Mouse (Mus musculus): ENCODE results near the gene Slc25a15. TPM values are rescaled to one million over a fixed set of nuclear protein-coding genes. Genes with fewer than 3 reads are reported as not detected.

Gene Slc25a15
- 18.9 and 20.7 TPM in 2 replicates for polyA plus RNA-seq (2016; fragmentation: Nextera tagmentation; extraction: Ambion mirVana)

GRCm38 (mm10) chr8:22398142-22398951, at the start of gene Slc25a15:
Gene Slc25a15 (minus strand): TSS chr8:22398597.
- no peaks in the 10 kb centered on the region for H3K9me3 ChIP-seq (replicated peaks)
- no peaks in the 10 kb centered on the region for H3K27me3 ChIP-seq (ENCODE audit: low read depth, poor library complexity, severe bottlenecking)
- peak within 1 kb of the TSS; percentile 90 for H3K27ac ChIP-seq
- peaks cover 10% of the 10 kb centered on the region for H3K4me1 ChIP-seq
- peak; percentile 95 for DNase-seq (ENCODE audit: low spot score)
- H3K36me3 ChIP-seq: 0 out of 2 replicates have a peak, but pooled peaks cover 9% of the 10 kb centered on the region
- peak within 1 kb of the TSS; percentile 85 for H3K4me3 ChIP-seq
- under 1% methylated on average over 77 of the region's 77 CpGs for WGBS

- 27% methylated on average over 8 of the region's 8 CpGs for WGBS
Observed at GRCm38 (mm10) chr8:22411971-22412370, 13.6 kb upstream of the Slc25a15 start.

GRCm38 (mm10) chr8:22411282-22411702, 12.9 kb upstream of the Slc25a15 start, which contains the start of gene Mrps31:
Gene Mrps31 (plus strand): TSS chr8:22411361.
- peak; percentile 86 for DNase-seq (ENCODE audit: low spot score)
- peaks cover 15% of the 10 kb centered on the region for H3K36me3 ChIP-seq
- H3K27ac ChIP-seq: peak within 1 kb of the TSS; percentile 91
- H3K27me3 ChIP-seq (ENCODE audit: low read depth, poor library complexity, severe bottlenecking): no peaks in the 10 kb centered on the region; the same call in 1 of the 2 replicates
- peak within 1 kb of the TSS; percentile 85 for H3K4me3 ChIP-seq
- H3K9me3 ChIP-seq (replicated peaks): no peaks in the 10 kb centered on the region
- H3K4me1 ChIP-seq: peaks cover 10% of the 10 kb centered on the region
- under 1% methylated on average over 25 of the region's 25 CpGs for WGBS

More at GRCm38 (mm10) chr8:22411971-22412370, 13.6 kb upstream of the Slc25a15 start:
- H3K36me3 ChIP-seq: peaks cover 22% of the 10 kb centered on the region
- no peaks in the 10 kb centered on the region; the same call in 1 of the 2 replicates for H3K27me3 ChIP-seq (ENCODE audit: low read depth, poor library complexity, severe bottlenecking)
- peak overlapping the region; percentile 85 for H3K4me3 ChIP-seq
- DNase-seq (ENCODE audit: low spot score): no peak
- peaks cover 10% of the 10 kb centered on the region for H3K4me1 ChIP-seq
- H3K9me3 ChIP-seq (replicated peaks): no peaks in the 10 kb centered on the region
- peak overlapping the region; percentile 91 for H3K27ac ChIP-seq

- DNase-seq (ENCODE audit: low spot score): no peak
- 21% methylated on average over 16 of the region's 16 CpGs for WGBS
- no peaks in the 10 kb centered on the region for H3K9me3 ChIP-seq (replicated peaks)
- peak overlapping the region; percentile 91 for H3K27ac ChIP-seq
- H3K36me3 ChIP-seq: peaks cover 10% of the 10 kb centered on the region
- peaks cover 10% of the 10 kb centered on the region for H3K4me1 ChIP-seq
- H3K4me3 ChIP-seq: peak overlapping the region; percentile 85
- no peaks in the 10 kb centered on the region; the same call in 1 of the 2 replicates for H3K27me3 ChIP-seq (ENCODE audit: low read depth, poor library complexity, severe bottlenecking)
Observed at GRCm38 (mm10) chr8:22410688-22411281, 12.4 kb upstream of the Slc25a15 start.

- 79% methylated on average over 6 of the region's 6 CpGs for WGBS
- Histone ChIP-seq H3K9me3 (replicated peaks) (no peaks in the 10 kb centered on the region), H3K27ac (no peak overlapping the region), H3K36me3 (no peaks in the 10 kb centered on the region), H3K4me1 (peaks cover 4% of the 10 kb centered on the region; the same call in 1 of the 2 replicates), H3K4me3 (no peak overlapping the region), H3K27me3 (ENCODE audit: low read depth, poor library complexity, severe bottlenecking) (no peaks in the 10 kb centered on the region; the same call in 1 of the 2 replicates)
- no peak for DNase-seq (ENCODE audit: low spot score)
Observed at GRCm38 (mm10) chr8:22405733-22406132, 7.3 kb upstream of the Slc25a15 start.

- Histone ChIP-seq H3K27me3 (ENCODE audit: low read depth, poor library complexity, severe bottlenecking) (no peaks in the 10 kb centered on the region; the same call in 1 of the 2 replicates), H3K27ac (no peak overlapping the region), H3K4me3 (no peak overlapping the region), H3K9me3 (replicated peaks) (no peaks in the 10 kb centered on the region), H3K36me3 (no peaks in the 10 kb centered on the region), H3K4me1 (no peaks in the 10 kb centered on the region)
- WGBS: 94% methylated on average over 2 of the region's 2 CpGs
- DNase-seq (ENCODE audit: low spot score): no peak
Observed at GRCm38 (mm10) chr8:22403235-22403634, 4.8 kb upstream of the Slc25a15 start.

- no peaks in the 10 kb centered on the region for H3K36me3 ChIP-seq
- no peak overlapping the region for H3K4me3 ChIP-seq
- H3K9me3 ChIP-seq (replicated peaks): no peaks in the 10 kb centered on the region
- no peak for DNase-seq (ENCODE audit: low spot score)
- WGBS: 90% methylated on average over 4 of the region's 4 CpGs
- H3K4me1 ChIP-seq: peaks cover 10% of the 10 kb centered on the region
- no peak overlapping the region for H3K27ac ChIP-seq
- no peaks in the 10 kb centered on the region for H3K27me3 ChIP-seq (ENCODE audit: low read depth, poor library complexity, severe bottlenecking)
Observed at GRCm38 (mm10) chr8:22400593-22400992, 2.2 kb upstream of the Slc25a15 start.

- Histone ChIP-seq H3K27me3 (ENCODE audit: low read depth, poor library complexity, severe bottlenecking) (no peaks in the 10 kb centered on the region), H3K36me3 (0 out of 2 replicates have a peak, but pooled peaks cover 5% of the 10 kb centered on the region), H3K4me3 (peak overlapping the region; percentile 85), H3K9me3 (replicated peaks) (no peaks in the 10 kb centered on the region), H3K4me1 (peaks cover 10% of the 10 kb centered on the region), H3K27ac (peak overlapping the region; percentile 90)
- 87% methylated on average over 8 of the region's 8 CpGs for WGBS
- DNase-seq (ENCODE audit: low spot score): no peak
Observed at GRCm38 (mm10) chr8:22399285-22399880, 986 bp upstream of the Slc25a15 start.

GRCm38 (mm10) chr8:22397811-22398141, 621 bp downstream of the Slc25a15 start:
- no peak for DNase-seq (ENCODE audit: low spot score)
- Histone ChIP-seq H3K9me3 (replicated peaks) (no peaks in the 10 kb centered on the region), H3K4me1 (peaks cover 10% of the 10 kb centered on the region), H3K4me3 (peak overlapping the region; percentile 85), H3K36me3 (0 out of 2 replicates have a peak, but pooled peaks cover 9% of the 10 kb centered on the region), H3K27me3 (ENCODE audit: low read depth, poor library complexity, severe bottlenecking) (no peaks in the 10 kb centered on the region), H3K27ac (peak overlapping the region; percentile 90)
- under 1% methylated on average over 13 of the region's 13 CpGs for WGBS

GRCm38 (mm10) chr8:22395256-22395655, 3.1 kb downstream of the Slc25a15 start:
- H3K4me3 ChIP-seq: no peak overlapping the region
- no peak overlapping the region for H3K27ac ChIP-seq
- DNase-seq (ENCODE audit: low spot score): no peak
- no peaks in the 10 kb centered on the region for H3K9me3 ChIP-seq (replicated peaks)
- peaks cover 10% of the 10 kb centered on the region for H3K4me1 ChIP-seq
- no peaks in the 10 kb centered on the region for H3K27me3 ChIP-seq (ENCODE audit: low read depth, poor library complexity, severe bottlenecking)
- 95% methylated on average over 8 of the region's 8 CpGs for WGBS
- H3K36me3 ChIP-seq: peaks cover 16% of the 10 kb centered on the region; the same call in 1 of the 2 replicates

- H3K27ac ChIP-seq: no peak overlapping the region
- H3K9me3 ChIP-seq (replicated peaks): no peaks in the 10 kb centered on the region
- H3K27me3 ChIP-seq (ENCODE audit: low read depth, poor library complexity, severe bottlenecking): no peaks in the 10 kb centered on the region
- peaks cover 24% of the 10 kb centered on the region for H3K36me3 ChIP-seq
- DNase-seq (ENCODE audit: low spot score): no peak
- 78% methylated on average over 4 of the region's 4 CpGs for WGBS
- H3K4me3 ChIP-seq: no peak overlapping the region
- H3K4me1 ChIP-seq: peaks cover 10% of the 10 kb centered on the region
Observed at GRCm38 (mm10) chr8:22394471-22394870, 3.9 kb downstream of the Slc25a15 start.

- H3K27me3 ChIP-seq (ENCODE audit: low read depth, poor library complexity, severe bottlenecking): no peaks in the 10 kb centered on the region
- WGBS: 96% methylated on average over 8 of the region's 8 CpGs
Observed at GRCm38 (mm10) chr8:22390766-22391463, 7.5 kb downstream of the Slc25a15 start.

More at GRCm38 (mm10) chr8:22390766-22391463, 7.5 kb downstream of the Slc25a15 start:
- no peaks in the 10 kb centered on the region for H3K4me1 ChIP-seq
- peaks cover 54% of the 10 kb centered on the region for H3K36me3 ChIP-seq
- H3K27ac ChIP-seq: no peak overlapping the region
- DNase-seq (ENCODE audit: low spot score): no peak
- no peak overlapping the region for H3K4me3 ChIP-seq
- H3K9me3 ChIP-seq (replicated peaks): no peaks in the 10 kb centered on the region
